Mouse (Mus musculus) MEL (cell line): ENCODE measurements around the gene Cercam.
A peak's percentile ranks its signal among the peaks of the same experiment; 100 is the strongest.

Experiments
- CTCF ChIP-seq, 3 experiments: IDR thresholded peaks in 2 of 3; conservative IDR thresholded peaks in 1 of 3; 2 replicates each; pipeline ENCODE4 v1.5.1; 2011 to 2012; ENCODE audit warnings: low read length in 3 of 3, low read depth in 2 of 3, mild to moderate bottlenecking in 2 of 3, improper control_type of control experiment in 1 of 3, inconsistent platforms in 1 of 3, mixed read lengths in 1 of 3, moderate library complexity in 1 of 3; ENCODE audit not compliant: control insufficient read depth in 1 of 3, insufficient read depth in 1 of 3, poor library complexity in 1 of 3, severe bottlenecking in 1 of 3
- GATA1 ChIP-seq: IDR thresholded peaks from 2 replicates; pipeline ENCODE4 v1.6.1; 2011; ENCODE audit warnings: low read depth, low read length, improper control_type of control experiment
- JUND ChIP-seq: IDR thresholded peaks from 2 replicates; pipeline ENCODE4 v1.6.1; 2011; ENCODE audit warnings: low read depth, mild to moderate bottlenecking, improper control_type of control experiment, low read length
- POLR2A ChIP-seq, 2 experiments: IDR thresholded peaks; 2 replicates each; pipeline ENCODE4 v1.6.1; 2011 to 2012; ENCODE audit warnings: low read length in 2 of 2, mild to moderate bottlenecking in 2 of 2, control low read depth in 1 of 2, improper control_type of control experiment in 1 of 2, low read depth in 1 of 2, moderate library complexity in 1 of 2; ENCODE audit not compliant: control insufficient read depth in 1 of 2, insufficient read depth in 1 of 2, poor library complexity in 1 of 2

DNA sequence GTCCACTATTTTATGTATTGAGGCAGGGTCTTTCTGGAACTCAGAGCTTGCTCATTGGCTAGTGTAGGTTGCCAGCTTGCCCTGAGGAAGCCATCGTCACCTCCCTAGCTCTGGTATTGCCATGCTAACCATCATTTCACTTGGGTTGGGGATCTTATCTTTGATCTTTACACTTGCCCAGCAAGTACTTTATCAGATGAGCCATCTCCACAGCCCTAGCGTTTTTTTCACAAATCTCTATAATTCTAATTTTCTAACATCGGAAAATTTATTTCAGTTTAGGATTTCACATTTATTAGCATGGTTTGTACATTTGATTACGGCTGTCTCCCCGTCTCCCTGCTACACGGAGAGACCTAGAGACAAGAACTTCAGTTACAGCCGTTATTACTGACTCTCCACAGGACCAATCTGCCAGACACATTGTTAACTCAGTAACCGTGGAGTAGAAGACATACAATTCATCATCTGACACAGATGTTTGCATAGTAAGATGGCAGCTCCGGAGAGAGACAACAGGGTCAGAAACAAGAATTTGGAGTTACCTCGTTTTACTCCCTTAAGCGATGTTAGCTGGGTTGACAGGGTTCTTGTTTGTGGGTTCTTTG is 42.5 kb upstream of the Cercam start:
- no peak for TF ChIP-seq CTCF (IDR thresholded peaks at IDR 0.05 in 2 of 3, conservative IDR thresholded peaks at IDR 0.05 in 1 of 3; ENCODE audit: control insufficient read depth in 1 of 3, insufficient read depth in 1 of 3, low read depth in 2 of 3, low read length in 3 of 3, poor library complexity in 1 of 3, severe bottlenecking in 1 of 3)
- no peak for TF ChIP-seq POLR2A (IDR thresholded peaks at IDR 0.05; ENCODE audit: control insufficient read depth in 1 of 2, insufficient read depth in 1 of 2, low read depth in 1 of 2, low read length in 2 of 2, poor library complexity in 1 of 2)
- no peak for TF ChIP-seq JUND
- TF ChIP-seq GATA1 = peak; percentile 84
